Mouse (Mus musculus) embryo, embryonic 11.5 days (tissue): ENCODE data around the gene Tmc6.
A peak's percentile ranks its signal among the peaks of the same experiment; 100 is the strongest.

Source experiments
- DNase-seq: peaks from one replicate; pipeline ENCODE4 v3.0.0-alpha.2; 2012; ENCODE audit warnings: low read depth, low spot score

Tmc6 gene

GRCm38 (mm10) chr11:117781199-117781821 lies 688 bp downstream of the Tmc6 start:
- DNase-seq, result no peak

- peak; percentile 69 for DNase-seq
These were observed 1.4 kb downstream of the Tmc6 start for GRCm38 (mm10) chr11:117780582-117781111.

GRCm38 (mm10) chr11:117780199-117780515 lies 1.8 kb downstream of the Tmc6 start:
- DNase-seq, result no peak

GRCm38 (mm10) chr11:117779434-117780198 lies 2.4 kb downstream of the Tmc6 start:
- peak; percentile 43 for DNase-seq

- no peak for DNase-seq
These were observed 3.1 kb downstream of the Tmc6 start for GRCm38 (mm10) chr11:117778851-117779433.

GRCm38 (mm10) chr11:117778031-117778430 lies 4.0 kb downstream of the Tmc6 start:
- DNase-seq, result no peak

- DNase-seq, result no peak
These were observed 4.9 kb downstream of the Tmc6 start for GRCm38 (mm10) chr11:117777111-117777510.

- DNase-seq, result no peak
These were observed 5.8 kb downstream of the Tmc6 start for GRCm38 (mm10) chr11:117776085-117776792.

- DNase-seq, result no peak
These were observed 6.5 kb downstream of the Tmc6 start for GRCm38 (mm10) chr11:117775540-117775939.

GRCm38 (mm10) chr11:117774925-117775324 lies 7.1 kb downstream of the Tmc6 start:
- DNase-seq, result no peak

GRCm38 (mm10) chr11:117772352-117772751 lies 9.6 kb downstream of the Tmc6 start:
- no peak for DNase-seq

GRCm38 (mm10) chr11:117770407-117770806 lies 11.6 kb downstream of the Tmc6 start:
- no peak for DNase-seq

- no peak for DNase-seq
These were observed 12.3 kb downstream of the Tmc6 start for GRCm38 (mm10) chr11:117769683-117770047.

- no peak for DNase-seq
These were observed 13.0 kb downstream of the Tmc6 start for GRCm38 (mm10) chr11:117768725-117769682.

GRCm38 (mm10) chr11:117766275-117766674 lies 15.7 kb downstream of the Tmc6 start:
- no peak for DNase-seq

GRCm38 (mm10) chr11:117765361-117765760 lies 16.6 kb downstream of the Tmc6 start:
- no peak for DNase-seq

GRCm38 (mm10) chr11:117764319-117764718 lies 17.7 kb downstream of the Tmc6 start:
- no peak for DNase-seq

- DNase-seq, result no peak
These were observed 19.8 kb downstream of the Tmc6 start for GRCm38 (mm10) chr11:117762246-117762645.

- no peak for DNase-seq
These were observed 20.2 kb downstream of the Tmc6 start for GRCm38 (mm10) chr11:117761801-117762200.

- no peak for DNase-seq
These were observed 21.5 kb downstream of the Tmc6 start for GRCm38 (mm10) chr11:117760374-117761119.
